Mouse (Mus musculus) left cerebral cortex, postnatal 4 days (tissue): ENCODE results near the gene Uqcc2. TPM values are rescaled to one million over a fixed set of nuclear protein-coding genes. Genes with fewer than 3 reads are reported as not detected.
A peak's percentile ranks its signal among the peaks of the same experiment; 100 is the strongest.

Experiments used
- DNase-seq: peaks from one replicate; pipeline ENCODE4 v3.0.0-alpha.2; 2022
- intact Hi-C: fragments of 180-260 bp; cut with DNase I; formaldehyde crosslinking; loops from one replicate; pipeline ENCODE4 v1.15.1; 2025
- total RNA-seq, 2 experiments: library from RNA; stranded (reverse); gene quantifications; 2 replicates each; pipeline ENCODE4 v1.2.3; 2021

The Uqcc2 gene
- 100 to 1,000 TPM; 170 to 186 TPM for total RNA-seq

GRCm38 (mm10) chr17:27133551-27134141, at the start of gene Uqcc2:
Gene Uqcc2 (minus strand): TSS chr17:27133916.
- peak; percentile 99 for DNase-seq
- intact Hi-C loops, result no loop called here

DNA sequence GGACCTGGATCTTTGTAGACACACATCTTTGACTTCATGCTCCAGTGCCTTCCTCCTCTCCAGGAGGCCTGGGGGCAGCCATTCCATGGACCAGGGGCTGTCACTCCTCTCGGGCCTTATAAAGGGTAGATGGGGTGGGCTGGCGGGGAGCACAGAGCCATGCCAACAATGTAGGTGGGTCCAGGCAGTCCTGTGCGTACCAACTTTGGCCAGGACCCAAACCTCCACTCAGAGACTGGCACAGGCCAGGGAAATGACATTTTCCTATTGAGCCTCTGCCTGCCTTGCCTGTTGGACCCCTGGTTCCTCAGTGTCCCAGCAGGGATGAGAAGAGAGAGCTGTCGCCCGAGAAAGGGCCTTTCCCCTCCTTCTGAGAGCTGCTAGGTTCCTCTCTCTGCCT, 48.7 kb upstream of the Uqcc2 start:
- DNase-seq, result no peak
- intact Hi-C loops, result no loop called here

DNA sequence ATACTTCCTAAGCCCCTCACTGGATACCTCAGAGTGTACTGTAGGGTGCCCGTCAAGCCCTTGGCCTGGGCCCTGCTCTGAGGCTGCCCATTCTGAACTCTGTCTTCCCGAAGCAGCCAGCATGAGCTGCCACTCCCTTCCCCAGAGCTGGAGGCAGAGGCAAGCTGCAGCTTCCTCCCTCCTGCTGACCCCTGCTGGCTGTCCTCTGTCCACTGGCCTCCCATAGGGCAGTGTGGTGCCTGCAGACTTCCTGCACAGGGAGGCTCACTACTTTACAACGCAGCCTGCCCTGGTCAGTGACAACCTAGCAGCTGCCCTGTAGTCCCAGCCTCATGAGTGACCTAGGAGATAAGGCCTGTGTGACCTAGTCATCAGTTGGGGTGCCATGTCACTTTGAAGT, 48.0 kb upstream of the Uqcc2 start:
- no peak for DNase-seq
- intact Hi-C loops, result no loop called here

DNA sequence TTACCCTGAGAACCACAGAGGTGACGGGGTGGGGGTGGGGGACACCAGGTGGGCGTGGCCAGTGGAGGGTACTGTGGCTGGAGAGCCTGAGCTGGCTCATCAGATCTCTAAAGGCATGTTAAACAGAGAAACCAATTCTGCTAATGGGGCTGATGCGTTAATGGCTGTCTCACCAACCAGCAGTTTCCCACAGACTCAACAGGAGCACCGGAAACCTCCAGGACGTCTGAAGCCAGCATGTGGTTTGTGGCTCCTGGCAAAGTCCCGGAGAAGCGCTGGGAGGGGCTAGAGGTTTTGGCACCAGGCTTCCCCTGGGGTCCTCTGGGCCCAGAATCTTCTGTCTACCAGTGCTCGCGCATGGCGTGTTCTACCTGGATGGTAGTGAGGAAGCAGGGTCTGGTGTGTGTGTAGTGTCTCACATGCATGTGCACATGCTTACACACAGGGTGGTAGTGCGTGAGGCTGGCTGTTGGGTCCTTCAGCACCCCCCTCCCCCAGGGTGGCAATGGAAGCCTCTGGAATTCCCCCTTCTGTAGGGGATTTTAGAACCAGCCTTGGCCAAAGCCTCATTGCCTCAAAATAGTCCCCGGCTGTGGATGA, 46.1 kb upstream of the Uqcc2 start:
- no peak for DNase-seq
- intact Hi-C loops, result no loop called here

GRCm38 (mm10) chr17:27178427-27179177, 44.9 kb upstream of the Uqcc2 start:
- intact Hi-C loops, result no loop called here

GRCm38 (mm10) chr17:27178019-27178418, 44.3 kb upstream of the Uqcc2 start:
- peak; percentile 32 for DNase-seq
- intact Hi-C loops, result no loop called here

More at GRCm38 (mm10) chr17:27178427-27179177, 44.9 kb upstream of the Uqcc2 start:
- no peak for DNase-seq

- intact Hi-C loops, result no loop called here
- DNase-seq, result no peak
Measured at GRCm38 (mm10) chr17:27176754-27177153, 43.0 kb upstream of the Uqcc2 start.

DNA sequence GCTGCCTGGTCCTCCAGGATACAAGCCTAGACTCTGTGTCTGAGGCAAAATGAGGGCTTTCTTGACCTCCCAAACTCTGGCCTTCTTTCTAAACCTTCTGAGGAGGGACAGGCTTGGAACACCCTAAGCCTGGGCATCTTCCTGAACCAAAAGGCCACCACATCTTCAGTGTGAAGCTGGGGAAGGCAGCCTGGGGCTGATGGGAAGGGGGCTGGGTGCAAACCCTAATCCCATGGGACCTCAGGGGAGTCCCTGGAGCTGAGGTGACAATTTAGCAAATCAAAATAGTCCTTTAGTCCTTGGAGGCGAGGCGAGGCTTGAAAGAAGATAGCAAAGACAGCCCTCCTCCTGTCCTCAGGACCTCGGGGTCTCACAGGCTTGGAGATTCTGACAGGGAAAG, 42.6 kb upstream of the Uqcc2 start:
- intact Hi-C loops, result no loop called here
- DNase-seq, result no peak

- DNase-seq, result no peak
- intact Hi-C loops, result no loop called here
Measured at GRCm38 (mm10) chr17:27175196-27175874, 41.6 kb upstream of the Uqcc2 start.

GRCm38 (mm10) chr17:27173715-27174114, 40.0 kb upstream of the Uqcc2 start:
- DNase-seq, result no peak
- intact Hi-C loops, result no loop called here

- intact Hi-C loops, result no loop called here
Measured at GRCm38 (mm10) chr17:27172459-27172858, 38.7 kb upstream of the Uqcc2 start.

DNA sequence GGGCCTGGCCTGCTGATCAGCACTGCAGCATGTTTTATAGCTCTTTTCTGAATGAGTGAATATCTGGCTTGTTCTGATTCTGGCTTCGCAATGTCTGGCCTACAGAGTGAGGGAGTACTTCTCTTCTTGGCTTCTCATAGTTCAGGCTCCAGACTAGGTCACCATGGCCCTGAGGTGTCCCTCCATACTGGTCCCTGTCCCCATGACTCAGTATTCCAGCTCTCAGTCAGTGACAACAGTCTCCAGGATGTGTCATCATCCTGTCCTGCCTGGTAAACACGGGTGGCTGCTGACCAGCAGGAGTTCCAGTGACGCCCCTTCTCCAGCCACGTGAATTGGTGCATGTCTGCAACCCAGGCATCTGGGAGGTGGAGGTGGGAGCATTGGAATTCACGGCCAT, 37.4 kb upstream of the Uqcc2 start:
- intact Hi-C loops, result no loop called here
- DNase-seq, result no peak

More at GRCm38 (mm10) chr17:27172459-27172858, 38.7 kb upstream of the Uqcc2 start:
- no peak for DNase-seq

GRCm38 (mm10) chr17:27169952-27170695, 36.4 kb upstream of the Uqcc2 start:
- intact Hi-C loops, result no loop called here
- DNase-seq, result no peak

DNA sequence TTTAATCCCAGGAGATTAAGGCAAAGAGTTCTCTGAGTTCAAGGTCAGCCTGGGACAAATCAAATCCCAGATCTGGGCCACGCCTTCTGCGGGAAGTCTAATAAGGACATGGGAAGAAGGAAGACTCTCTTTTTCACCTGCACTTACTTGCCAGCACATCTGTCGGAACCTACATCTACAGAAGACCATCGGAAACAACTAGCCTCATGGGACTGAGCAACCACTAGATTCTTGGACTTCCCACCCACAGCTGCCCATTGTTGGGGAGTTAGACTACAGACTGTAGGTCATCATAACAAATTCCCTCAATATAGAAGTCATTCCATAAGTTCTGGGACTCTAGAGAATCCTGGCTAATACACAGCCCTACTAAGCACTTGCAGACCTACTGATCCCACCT, 34.9 kb upstream of the Uqcc2 start:
- intact Hi-C loops, result no loop called here
- DNase-seq, result no peak

DNA sequence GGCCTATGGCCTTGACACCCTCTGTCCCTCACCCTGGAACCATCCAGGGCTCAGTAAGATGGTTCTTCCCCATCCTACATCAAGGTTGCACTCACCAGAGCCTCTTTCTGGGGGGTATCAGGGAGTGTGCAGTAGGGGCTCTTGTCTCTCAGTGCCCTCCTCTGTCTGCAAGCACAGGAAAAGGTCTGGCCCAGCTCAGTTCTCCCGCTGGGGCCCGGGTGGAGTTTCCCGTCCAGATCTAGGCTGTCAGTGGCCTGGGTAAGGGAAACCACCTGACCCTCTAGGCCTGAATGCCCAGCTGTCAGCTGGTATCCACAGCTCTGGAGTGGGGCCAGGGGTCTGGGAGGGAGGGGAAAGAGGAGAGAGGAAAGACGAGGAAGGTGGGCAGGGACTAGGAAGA, 33.8 kb upstream of the Uqcc2 start, which contains the start of gene Ip6k3:
TSS of gene Ip6k3 (minus strand) at position 251 of the 400 bp plus-strand sequence.
- peak; percentile 77 for DNase-seq
- intact Hi-C loops, result no loop called here

- intact Hi-C loops, result no loop called here
- DNase-seq, result no peak
Measured at GRCm38 (mm10) chr17:27166901-27167300, 33.2 kb upstream of the Uqcc2 start.

- peak; percentile 79 for DNase-seq
- intact Hi-C loops, result no loop called here
Measured at GRCm38 (mm10) chr17:27165054-27165773, 31.5 kb upstream of the Uqcc2 start.

DNA sequence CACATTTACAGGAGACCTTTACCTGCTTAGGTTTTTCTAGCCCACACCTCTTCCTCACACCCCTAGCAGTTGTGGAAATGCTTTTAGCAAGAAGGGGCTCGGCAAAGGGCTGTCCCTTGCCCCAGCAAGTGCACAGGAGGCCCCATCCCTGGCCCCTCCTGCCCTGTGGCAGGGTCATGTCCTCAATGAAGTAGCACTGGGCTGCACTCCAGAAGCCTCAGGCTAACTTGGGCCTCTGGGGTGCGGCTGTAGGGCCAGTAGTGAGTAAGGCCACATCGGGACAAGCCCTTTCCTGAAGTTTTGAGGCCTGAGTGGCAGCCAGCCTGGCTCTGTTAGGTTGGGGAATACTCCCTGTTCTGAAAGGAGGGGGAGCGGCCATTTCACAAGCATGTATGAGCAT, 27.2 kb upstream of the Uqcc2 start:
- intact Hi-C loops, result no loop called here
- DNase-seq, result no peak

- no peak for DNase-seq
- intact Hi-C loops, result no loop called here
Measured at GRCm38 (mm10) chr17:27159169-27159568, 25.5 kb upstream of the Uqcc2 start.

DNA sequence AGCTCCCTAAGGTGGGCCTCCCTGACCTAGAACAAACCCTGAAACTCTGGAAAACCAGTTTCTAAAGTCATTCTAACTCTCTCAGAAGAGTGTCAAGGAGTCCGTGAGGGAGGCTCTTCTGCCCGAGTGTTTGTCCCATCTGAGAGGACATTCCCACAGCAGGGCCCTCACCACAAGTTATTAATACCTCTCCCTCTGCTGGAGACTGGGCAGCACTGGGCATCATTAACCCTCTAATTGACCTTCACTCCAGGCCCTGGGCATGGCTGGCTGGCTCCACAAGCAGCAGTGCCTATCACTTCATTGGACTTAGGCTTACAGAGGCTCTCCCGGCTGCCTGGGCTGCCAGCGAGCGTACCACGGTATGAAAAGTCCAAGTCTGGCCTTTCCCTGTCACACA, 24.7 kb upstream of the Uqcc2 start:
- intact Hi-C loops, result no loop called here
- no peak for DNase-seq
